Mouse (Mus musculus) heart, adult 2 months (tissue): ENCODE results near the gene Nusap1. TPM values are rescaled to one million over a fixed set of nuclear protein-coding genes. Genes with fewer than 3 reads are reported as not detected.
"Not testable (repeated sequence)": the region's sequence is repeated elsewhere in the genome, so short reads cannot be mapped to it uniquely, and the experiment has no call there.

Source experiments
- DNase-seq, 2 experiments: peaks; one replicate each; pipeline ENCODE4 v3.0.0; 2021
- H3K27ac ChIP-seq: fragments of 200-600 bp; 2 replicates; pipeline ENCODE4 v1.8.1; 2022
- H3K27me3 ChIP-seq: fragments of 200-500 bp; 2 replicates; pipeline ENCODE4 v1.6.1; 2012; ENCODE audit warnings: mild to moderate bottlenecking, low read length, inconsistent platforms, mixed read lengths; ENCODE audit not compliant: control insufficient read depth, insufficient read depth
- H3K36me3 ChIP-seq: fragments of 200-500 bp; 2 replicates; pipeline ENCODE4 v1.6.1; 2012; ENCODE audit warnings: low read length, inconsistent platforms; ENCODE audit not compliant: control insufficient read depth, insufficient read depth
- H3K4me1 ChIP-seq: fragments of 200-500 bp; 2 replicates; pipeline ENCODE4 v1.6.1; 2011; ENCODE audit warnings: low read length; ENCODE audit not compliant: control insufficient read depth, insufficient read depth
- H3K4me3 ChIP-seq: fragments of 200-600 bp; 2 replicates; pipeline ENCODE4 v1.8.1; 2022
- H3K79me2 ChIP-seq: fragments of 200-500 bp; replicated peaks from 2 replicates; pipeline ENCODE4 v1.6.1; 2012; ENCODE audit warnings: mild to moderate bottlenecking, inconsistent platforms, low read length, moderate library complexity, mixed read lengths; ENCODE audit not compliant: control insufficient read depth, insufficient read depth
- H3K9ac ChIP-seq: fragments of 200-500 bp; 2 replicates; pipeline ENCODE4 v1.6.1; 2012; ENCODE audit warnings: low read depth, mild to moderate bottlenecking, control low read depth, inconsistent platforms, low read length, mixed read lengths
- CTCF ChIP-seq: fragments of 200-600 bp; IDR thresholded peaks from 2 replicates; pipeline ENCODE4 v1.8.1; 2022; ENCODE audit warnings: antibody characterized with exemption, mild to moderate bottlenecking, moderate library complexity
- EP300 ChIP-seq: fragments of 200-500 bp; IDR thresholded peaks from 2 replicates; pipeline ENCODE4 v1.6.1; 2011; ENCODE audit warnings: low read depth, low read length, control low read depth; ENCODE audit not compliant: insufficient read depth
- POLR2A ChIP-seq: fragments of 200-500 bp; IDR thresholded peaks from 2 replicates; pipeline ENCODE4 v1.6.1; 2011; ENCODE audit warnings: mild to moderate bottlenecking, low read depth, low read length, control low read depth; ENCODE audit not compliant: insufficient read depth
- WGBS: fragments of 180-500 bp; shearing (Covaris S2); methylation state at CpG from one replicate; pipeline ENCODE4 v1.1.7; 2018; 5-methylcytosine and 5-hydroxymethylcytosine counted together
- intact Hi-C: fragments of 180-260 bp; cut with DNase I; formaldehyde crosslinking; loops from one replicate; pipeline ENCODE4 v1.15.1; 2025
- polyA plus RNA-seq: library from polyadenylated mRNA; depleted of rRNA; stranded (reverse); fragments of >200 nt; gene quantifications from 2 replicates; pipeline ENCODE4 v1.2.3, GENCODE M21; 2012
- total RNA-seq, 2 experiments: library from RNA; stranded (reverse); gene quantifications; 2 replicates each; pipeline ENCODE4 v1.2.3; 2021

Nusap1 gene
- total and polyA plus RNA-seq, 3 experiments: 0.31 to 2.0 (median 0.84) TPM

DNA sequence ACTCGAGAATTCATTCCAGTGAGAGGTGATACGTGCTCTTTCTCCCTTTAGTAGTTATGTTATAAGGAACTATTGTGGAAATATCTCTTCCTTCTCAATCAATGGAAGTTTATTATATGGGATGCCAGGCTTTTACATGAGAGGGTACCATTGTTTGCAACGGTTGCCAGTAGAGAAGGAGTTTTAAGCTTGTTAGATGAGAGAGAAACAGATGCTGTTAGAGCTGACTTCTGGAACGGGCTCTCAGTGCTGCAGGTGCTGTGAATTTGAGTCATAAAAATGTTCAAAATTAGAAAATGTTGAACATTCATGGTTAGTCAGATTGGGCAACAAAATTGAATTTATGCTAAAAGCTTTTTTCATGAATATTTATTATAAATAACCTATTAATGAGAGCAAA is 17.1 kb upstream of the Nusap1 start:
- H3K36me3 ChIP-seq: peaks cover 81% of the 10 kb centered on the region
- no peak overlapping the region for H3K9ac ChIP-seq
- peaks cover 4% of the 10 kb centered on the region for H3K79me2 ChIP-seq
- no peaks in the 10 kb centered on the region for H3K27me3 ChIP-seq
- no peak overlapping the region for H3K27ac ChIP-seq
- no peak for TF ChIP-seq CTCF
- no peak for TF ChIP-seq EP300
- no peak for TF ChIP-seq POLR2A
- 64% methylated on average over 4 of the region's 4 CpGs for WGBS
- intact Hi-C loops: no loop called here
- no peak overlapping the region for H3K4me3 ChIP-seq
- H3K4me1 ChIP-seq: peaks cover 22% of the 10 kb centered on the region
- no peak for DNase-seq

DNA sequence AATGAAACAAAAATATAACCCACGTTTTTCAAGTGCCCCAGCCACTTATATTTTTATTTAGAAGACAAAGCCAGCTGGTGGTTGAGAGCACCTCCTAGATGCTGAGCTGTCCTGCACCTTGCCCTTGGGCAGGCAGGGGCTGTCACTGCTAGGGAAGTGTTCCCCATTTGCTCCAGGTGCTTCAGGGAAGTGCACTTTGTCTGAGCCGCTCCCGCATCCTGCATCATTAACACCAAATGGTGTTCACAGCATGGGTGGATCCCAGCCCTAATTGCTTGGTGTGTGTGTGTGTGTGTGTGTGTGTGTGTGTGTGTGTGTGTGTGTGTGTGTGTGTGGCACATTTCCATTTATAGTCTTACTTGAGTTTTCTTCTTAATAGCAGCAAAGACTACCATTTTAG is 16.5 kb upstream of the Nusap1 start:
- Histone ChIP-seq H3K9ac (0 out of 2 replicates have a peak overlapping the region, but pooled peaks have one; percentile 12), H3K36me3 (peaks cover 80% of the 10 kb centered on the region), H3K4me1 (peaks cover 21% of the 10 kb centered on the region)
- DNase-seq, H3K27me3 ChIP-seq, H3K27ac ChIP-seq, H3K4me3 ChIP-seq, intact Hi-C loops, H3K79me2 ChIP-seq: not testable (repeated sequence)
- WGBS: 34% methylated on average over 3 of the region's 3 CpGs

DNA sequence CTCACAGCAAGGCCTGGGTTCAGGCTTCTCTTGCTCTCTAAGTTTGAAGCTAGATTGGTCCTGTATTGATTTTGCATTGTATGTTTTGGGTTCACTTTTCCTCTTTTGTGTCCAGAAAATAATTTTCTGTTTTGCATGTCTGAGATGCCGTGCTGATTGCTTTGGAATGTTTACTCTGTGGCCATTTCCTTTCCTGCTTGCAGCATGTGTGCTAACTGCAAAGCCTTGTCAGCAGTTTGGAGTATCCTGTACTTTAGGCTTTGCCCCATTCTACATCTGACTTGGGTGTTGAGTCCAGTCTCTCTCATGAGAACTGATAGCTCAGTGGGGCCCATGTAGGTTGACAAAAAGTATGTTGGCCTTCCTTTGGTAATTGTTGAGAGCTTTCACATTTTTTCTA is 15.6 kb upstream of the Nusap1 start:
- DNase-seq: no peak
- no peaks in the 10 kb centered on the region for H3K27me3 ChIP-seq
- no peak overlapping the region for H3K27ac ChIP-seq
- H3K79me2 ChIP-seq: peaks cover 2% of the 10 kb centered on the region
- H3K4me1 ChIP-seq: peaks cover 18% of the 10 kb centered on the region
- TF ChIP-seq CTCF: no peak
- TF ChIP-seq EP300: no peak
- no peak for TF ChIP-seq POLR2A
- no peak overlapping the region for H3K4me3 ChIP-seq
- intact Hi-C loops: no loop called here
- 5% methylated on average over 1 of the region's 1 CpGs for WGBS
- peaks cover 77% of the 10 kb centered on the region for H3K36me3 ChIP-seq
- no peak overlapping the region for H3K9ac ChIP-seq

DNA sequence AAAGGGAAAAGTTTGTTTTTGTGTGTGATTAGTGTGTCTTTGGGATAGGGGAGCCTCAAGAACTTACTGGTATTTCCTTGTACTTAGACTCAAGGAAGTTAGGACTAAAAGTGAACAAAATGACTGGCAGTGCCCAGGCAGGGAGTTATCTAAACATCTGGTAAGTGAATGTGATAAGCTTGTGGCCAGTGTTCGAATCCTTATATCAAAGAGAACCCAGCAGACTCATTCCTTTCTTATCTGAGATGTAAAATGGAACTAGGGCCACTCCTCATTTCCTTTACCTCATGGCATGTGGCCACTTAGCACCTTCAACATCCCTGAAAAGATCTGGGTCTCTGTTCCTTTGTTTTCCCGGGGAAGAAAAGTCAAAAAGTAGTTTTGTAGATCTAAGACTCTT is 14.2 kb upstream of the Nusap1 start:
- Histone ChIP-seq H3K27ac (no peak overlapping the region), H3K27me3 (no peaks in the 10 kb centered on the region), H3K79me2 (peaks cover 1% of the 10 kb centered on the region), H3K36me3 (peaks cover 68% of the 10 kb centered on the region), H3K9ac (no peak overlapping the region), H3K4me1 (peaks cover 13% of the 10 kb centered on the region), H3K4me3 (no peak overlapping the region)
- intact Hi-C loops: no loop called here
- 18% methylated on average over 2 of the region's 2 CpGs for WGBS
- no peak for DNase-seq
- TF ChIP-seq EP300: no peak
- TF ChIP-seq POLR2A: no peak
- no peak for TF ChIP-seq CTCF

DNA sequence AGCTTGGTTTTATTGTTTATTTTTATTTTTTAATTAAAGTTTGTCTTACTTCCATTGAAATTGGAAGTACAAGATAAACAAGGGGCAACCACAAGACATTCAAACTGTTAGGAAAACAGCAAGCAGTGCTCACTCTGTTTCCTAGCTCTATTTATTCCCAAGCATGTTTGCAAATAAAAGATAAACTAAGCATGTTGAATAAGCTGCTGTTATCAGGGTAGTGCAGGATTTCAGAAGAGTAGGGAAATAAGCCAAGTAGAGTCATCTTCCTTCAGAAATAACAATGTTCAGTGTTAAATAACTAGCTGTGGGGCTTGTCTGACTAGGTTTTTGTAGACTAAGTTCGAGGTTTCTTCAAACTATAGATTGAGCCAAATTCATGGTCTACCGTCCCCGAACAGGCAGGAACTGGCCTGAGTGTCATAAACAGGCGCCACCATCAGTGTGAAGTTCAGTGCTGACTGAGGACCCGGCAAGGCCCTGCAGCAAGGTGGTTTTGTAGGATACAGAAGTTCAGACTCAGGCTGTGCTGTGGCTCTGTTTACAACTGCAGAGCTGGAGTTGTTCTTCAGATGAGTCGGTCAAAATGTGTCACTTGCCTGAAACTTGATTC is 12.6 kb upstream of the Nusap1 start:
- peaks cover 54% of the 10 kb centered on the region for H3K36me3 ChIP-seq
- intact Hi-C loops: no loop called here
- H3K27me3 ChIP-seq: no peaks in the 10 kb centered on the region
- no peak overlapping the region for H3K9ac ChIP-seq
- no peak for DNase-seq
- H3K4me3 ChIP-seq: no peak overlapping the region
- peaks cover 9% of the 10 kb centered on the region for H3K4me1 ChIP-seq
- WGBS: 69% methylated on average over 6 of the region's 6 CpGs
- TF ChIP-seq EP300: no peak
- TF ChIP-seq CTCF: no peak
- no peak for TF ChIP-seq POLR2A
- H3K79me2 ChIP-seq: peaks cover 1% of the 10 kb centered on the region
- no peak overlapping the region for H3K27ac ChIP-seq

DNA sequence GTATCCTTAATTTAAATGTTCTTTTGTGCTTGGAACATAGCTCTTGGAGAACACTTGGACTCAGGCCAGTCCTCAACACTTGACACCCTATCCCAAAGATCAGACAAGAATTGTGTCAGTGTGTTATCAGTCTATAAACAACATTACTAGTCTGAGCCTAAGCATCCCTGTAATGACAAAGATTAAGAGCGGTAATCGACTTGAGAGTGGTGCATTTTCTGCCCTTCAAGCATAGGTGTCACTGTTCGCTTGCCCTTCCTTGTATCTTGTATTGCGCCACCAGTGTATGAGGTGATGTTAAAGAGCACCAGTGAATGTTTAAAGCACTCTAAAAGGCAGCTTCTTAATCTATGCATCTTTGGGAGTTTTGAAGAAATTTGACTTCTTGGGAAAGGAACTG is 11.1 kb upstream of the Nusap1 start:
- TF ChIP-seq POLR2A: no peak
- no peak for TF ChIP-seq EP300
- no peak for TF ChIP-seq CTCF
- H3K9ac ChIP-seq: no peak overlapping the region
- no peaks in the 10 kb centered on the region; the same call in 1 of the 2 replicates for H3K79me2 ChIP-seq
- no peaks in the 10 kb centered on the region for H3K27me3 ChIP-seq
- 73% methylated on average over 4 of the region's 4 CpGs for WGBS
- H3K36me3 ChIP-seq: peaks cover 43% of the 10 kb centered on the region
- H3K27ac ChIP-seq: no peak overlapping the region
- intact Hi-C loops: no loop called here
- H3K4me3 ChIP-seq: no peak overlapping the region
- no peak for DNase-seq
- peaks cover 3% of the 10 kb centered on the region for H3K4me1 ChIP-seq

DNA sequence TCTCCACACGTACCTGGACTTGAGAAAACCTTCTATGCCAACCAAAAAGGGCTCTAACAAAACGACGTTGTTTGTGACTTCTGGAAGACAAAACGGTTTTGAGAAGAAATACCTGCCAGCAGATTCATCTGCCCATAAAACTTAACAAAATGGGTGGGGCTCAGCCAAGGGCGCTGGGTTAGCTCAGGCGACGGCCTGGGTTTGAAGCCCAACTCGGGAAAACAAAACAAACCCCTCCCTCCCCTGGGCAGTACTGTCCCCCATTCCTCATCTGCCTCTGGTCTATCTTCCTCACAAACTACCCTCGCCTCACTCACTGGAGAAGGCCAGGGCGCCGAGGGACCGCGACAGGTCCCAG is 278 bp upstream of the Nusap1 start:
- no peak for DNase-seq
- WGBS: under 1% methylated on average over 13 of the region's 13 CpGs
- Histone ChIP-seq H3K79me2 (no peaks in the 10 kb centered on the region), H3K4me3 (peak overlapping the region; percentile 50), H3K27ac (peak overlapping the region; percentile 0; the same call in 1 of the 2 replicates), H3K27me3 (no peaks in the 10 kb centered on the region), H3K4me1 (no peaks in the 10 kb centered on the region; the same call in 1 of the 2 replicates), H3K36me3 (no peaks in the 10 kb centered on the region), H3K9ac (peak overlapping the region; percentile 71)
- intact Hi-C loops: loop anchor here (2.0 kb wide), 1 partner anchor 23 kb away; no protein-coding TSS in a partner anchor
- TF ChIP-seq CTCF (no peak), POLR2A (no peak), EP300 (no peak)

DNA sequence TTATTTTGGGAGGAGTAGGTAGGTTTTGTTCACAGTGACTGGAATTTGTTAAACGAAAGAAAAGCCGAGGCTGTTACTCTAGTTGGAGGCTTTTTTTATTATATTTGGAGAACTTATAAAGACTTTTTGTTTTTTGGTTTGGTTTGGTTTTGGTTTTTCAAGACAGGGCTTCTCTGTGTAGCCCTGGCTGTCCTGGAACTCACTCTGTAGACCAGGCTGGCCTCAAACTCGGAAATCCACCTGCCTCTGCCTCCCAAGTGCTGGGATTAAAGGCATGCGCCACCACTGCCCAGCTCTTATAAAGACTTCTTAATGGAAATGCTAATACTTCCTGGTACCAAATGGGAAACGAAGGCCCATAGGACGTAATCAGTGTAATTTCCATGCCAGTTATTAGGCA is 904 bp downstream of the Nusap1 start:
- Histone ChIP-seq H3K9ac (peak overlapping the region; percentile 19; the same call in 1 of the 2 replicates), H3K4me3 (peak overlapping the region; percentile 50)
- not testable (repeated sequence) for DNase-seq, H3K4me1 ChIP-seq, H3K27me3 ChIP-seq, H3K79me2 ChIP-seq, H3K27ac ChIP-seq, H3K36me3 ChIP-seq
- intact Hi-C loops: loop anchor here (2.0 kb wide), 1 partner anchor 24 kb away; no protein-coding TSS in a partner anchor
- 3% methylated on average over 6 of the region's 6 CpGs for WGBS
